Mouse (Mus musculus) ES-CJ7 (cell line): ENCODE data around the gene D130043K22Rik.
A peak's percentile ranks its signal among the peaks of the same experiment; 100 is the strongest.

Source experiments
- DNase-seq: peaks from one replicate; pipeline ENCODE4 v3.0.0; 2011; ENCODE audit warnings: low read depth, low spot score

The D130043K22Rik gene

DNA sequence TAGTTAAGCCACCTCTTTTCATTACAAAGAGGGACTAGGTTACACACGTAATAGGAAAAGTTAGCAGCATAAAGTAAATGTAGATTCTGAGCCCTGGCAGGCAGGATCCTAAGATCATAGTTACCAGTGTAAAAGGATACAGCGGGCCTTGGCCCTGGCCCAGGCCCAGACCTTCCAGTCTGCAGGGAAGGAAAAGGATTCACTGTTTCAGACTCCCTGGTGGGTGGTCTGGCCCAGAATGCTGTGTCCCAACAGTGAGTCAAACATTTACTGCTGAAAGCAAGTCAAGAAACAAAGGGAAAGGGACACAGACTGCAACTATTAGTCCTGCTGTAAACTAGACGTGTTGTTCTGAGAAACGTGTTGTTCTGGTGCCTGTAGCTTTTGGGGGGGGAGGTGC lies 100.6 kb downstream of the D130043K22Rik start:
- DNase-seq, result peak; percentile 25

DNA sequence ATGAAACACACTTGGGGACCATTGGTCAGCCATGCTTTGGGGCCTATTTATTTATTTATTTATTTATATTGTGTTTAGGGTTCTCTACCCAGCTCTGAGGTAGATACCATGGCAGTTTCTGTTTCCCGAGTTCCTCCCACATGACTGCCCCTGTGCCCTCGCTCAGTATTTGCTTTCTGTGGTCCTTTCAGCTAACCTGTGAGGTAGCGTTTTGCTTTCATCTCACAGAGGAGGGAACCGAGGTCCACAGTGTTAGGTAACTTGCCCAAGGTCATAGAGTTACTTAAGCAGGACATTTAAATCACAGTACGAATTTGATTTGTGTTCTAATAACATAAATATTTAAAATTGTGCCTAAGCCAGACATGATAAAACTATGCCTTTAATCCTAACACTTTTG lies 102.2 kb downstream of the D130043K22Rik start:
- no peak for DNase-seq

GRCm38 (mm10) chr13:24948870-24949269 lies 103.9 kb downstream of the D130043K22Rik start:
- DNase-seq, result no peak
